Mouse (Mus musculus): Measurements from ENCODE around the gene Klhl33.
"Not testable (repeated sequence)": the region's sequence is repeated elsewhere in the genome, so short reads cannot be mapped to it uniquely, and the experiment has no call there.

Klhl33 gene

DNA sequence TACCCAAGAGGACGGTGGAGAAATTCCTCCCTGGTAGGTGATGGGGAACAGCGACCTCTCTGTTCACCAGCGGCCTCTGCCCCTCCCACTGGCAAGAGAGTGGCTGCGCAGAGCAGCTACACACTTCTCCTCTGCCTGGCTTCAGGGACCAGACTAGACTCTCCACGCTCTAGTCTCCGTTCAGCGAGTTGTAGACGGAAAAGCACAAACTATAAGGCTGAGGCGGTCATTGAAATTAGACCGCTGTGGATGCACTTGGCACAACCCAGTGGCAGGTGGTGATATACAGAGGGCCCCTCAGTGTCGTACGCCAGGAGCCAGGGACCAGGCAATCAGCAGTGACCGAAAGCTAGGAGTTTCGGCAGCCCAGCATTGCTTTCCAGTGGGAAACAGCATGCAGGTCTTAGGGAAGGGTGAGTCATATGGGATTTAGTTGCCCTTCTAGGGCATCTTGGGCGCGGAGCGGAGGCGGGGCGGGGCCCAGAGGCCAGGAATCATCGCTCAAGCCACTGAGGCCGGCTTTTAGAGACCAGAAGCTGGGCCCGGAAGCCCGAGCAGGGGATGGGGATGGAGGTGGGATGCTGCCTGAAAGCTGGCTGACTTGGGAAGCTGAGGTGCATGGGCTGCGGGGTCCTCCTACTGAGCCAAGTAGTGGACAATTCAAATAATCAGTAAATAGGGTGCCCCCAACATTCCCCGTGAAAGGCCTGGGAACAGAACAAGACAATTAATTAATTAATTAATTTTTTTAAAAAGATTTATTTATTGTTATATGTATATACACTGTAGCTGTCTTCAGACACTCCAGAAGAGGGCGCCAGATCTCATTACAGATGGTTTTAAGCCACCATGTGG lies 6.9 kb upstream of the Klhl33 start:
- DNase-seq (ENCODE audit: low spot score in 2 of 2): peak in 1 of 2 experiments; percentile 33

DNA sequence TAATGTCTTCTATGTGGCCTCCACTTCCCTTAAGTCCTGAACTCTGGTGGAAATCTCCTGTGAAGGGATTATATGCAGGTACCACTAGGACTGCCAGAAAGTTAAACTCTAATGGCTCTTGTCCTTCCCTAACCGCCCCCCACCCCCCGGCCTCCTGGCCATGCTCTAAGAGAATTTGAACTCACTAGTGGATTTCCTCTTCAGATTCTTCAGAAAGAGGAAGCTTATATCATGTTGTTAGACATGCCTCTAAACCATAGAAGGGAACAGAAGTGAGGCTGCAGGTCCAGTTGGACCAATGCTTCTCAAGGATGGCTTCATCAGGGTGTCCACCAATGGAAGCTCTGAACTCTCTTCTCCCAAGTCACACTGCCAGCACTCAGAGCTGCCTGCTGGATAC lies 685 bp upstream of the Klhl33 start:
- DNase-seq (ENCODE audit: low spot score in 2 of 2): not testable (repeated sequence)

DNA sequence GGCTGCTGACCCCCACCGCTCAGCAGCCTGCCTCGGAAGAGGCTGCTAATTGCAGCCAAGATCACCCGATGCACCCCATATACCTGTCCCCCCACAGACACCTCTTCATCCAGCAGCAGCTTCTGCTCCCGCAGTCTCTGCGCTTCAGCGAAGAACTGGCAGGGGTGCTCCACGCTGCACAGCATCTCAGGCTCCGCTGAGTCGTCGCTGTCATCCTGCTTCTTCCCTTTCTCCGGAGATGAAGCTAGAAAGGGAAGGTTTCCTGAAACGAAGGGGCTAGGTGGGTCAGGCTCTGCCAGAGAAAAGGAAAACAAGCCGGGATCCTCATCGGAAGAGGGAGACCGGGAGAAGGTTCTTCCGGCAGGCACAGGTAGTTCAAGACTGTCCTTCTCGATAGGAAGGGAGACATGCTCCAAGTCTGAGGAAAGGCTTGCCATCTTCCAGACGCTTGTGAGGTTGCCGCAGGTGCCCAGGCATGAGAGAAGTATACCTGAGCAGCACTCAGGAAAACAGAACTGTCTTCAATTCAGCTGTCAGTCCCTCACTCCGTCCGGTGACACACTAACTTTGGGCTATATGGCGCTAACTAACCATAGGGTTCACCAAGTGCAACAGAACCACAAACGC lies 447 bp downstream of the Klhl33 start:
- peak in 1 of 2 experiments; percentile 15 for DNase-seq (ENCODE audit: low spot score in 2 of 2)

DNA sequence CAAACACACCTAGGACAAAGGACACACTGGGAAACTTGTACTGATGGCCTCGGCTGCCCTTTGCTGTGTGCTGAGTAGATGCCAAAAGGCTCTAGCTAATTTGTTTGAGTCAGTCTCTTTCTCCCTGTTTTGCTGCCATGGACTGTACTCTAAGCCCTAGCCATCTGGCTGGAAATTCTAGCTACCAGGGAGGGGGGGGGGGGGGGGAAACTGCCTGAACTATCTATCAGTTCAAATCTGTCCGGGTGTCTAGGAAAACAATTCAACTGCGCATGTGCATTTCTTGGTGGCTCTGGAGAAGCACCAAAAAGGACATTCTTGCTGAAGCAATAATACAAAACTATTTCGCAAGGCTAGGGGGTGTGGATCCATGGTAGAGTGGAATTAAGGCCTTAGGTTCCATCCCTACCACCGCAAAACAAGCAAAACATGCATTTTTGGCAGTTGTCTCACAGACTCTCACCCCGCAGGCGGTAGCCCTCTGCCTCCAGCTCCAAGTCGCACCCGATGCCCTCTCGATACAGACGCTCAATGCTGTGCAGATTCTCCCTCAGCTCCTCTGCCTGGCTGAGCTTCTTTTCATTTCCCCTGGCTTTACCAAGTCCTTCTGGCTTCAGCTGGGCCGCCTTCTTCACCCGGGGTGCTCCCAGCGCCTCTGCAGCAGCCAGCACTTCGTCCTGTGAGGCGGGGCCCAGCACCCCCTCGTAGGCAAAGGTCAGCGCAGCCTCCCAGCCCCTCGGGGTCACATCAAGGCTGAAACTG lies 1.1 kb downstream of the Klhl33 start:
- DNase-seq (ENCODE audit: low spot score in 2 of 2): peak in 1 of 2 experiments; percentile 9

GRCm38 (mm10) chr14:50895407-50895806 lies 1.9 kb downstream of the Klhl33 start:
- no peak for DNase-seq (ENCODE audit: low spot score in 2 of 2)

DNA sequence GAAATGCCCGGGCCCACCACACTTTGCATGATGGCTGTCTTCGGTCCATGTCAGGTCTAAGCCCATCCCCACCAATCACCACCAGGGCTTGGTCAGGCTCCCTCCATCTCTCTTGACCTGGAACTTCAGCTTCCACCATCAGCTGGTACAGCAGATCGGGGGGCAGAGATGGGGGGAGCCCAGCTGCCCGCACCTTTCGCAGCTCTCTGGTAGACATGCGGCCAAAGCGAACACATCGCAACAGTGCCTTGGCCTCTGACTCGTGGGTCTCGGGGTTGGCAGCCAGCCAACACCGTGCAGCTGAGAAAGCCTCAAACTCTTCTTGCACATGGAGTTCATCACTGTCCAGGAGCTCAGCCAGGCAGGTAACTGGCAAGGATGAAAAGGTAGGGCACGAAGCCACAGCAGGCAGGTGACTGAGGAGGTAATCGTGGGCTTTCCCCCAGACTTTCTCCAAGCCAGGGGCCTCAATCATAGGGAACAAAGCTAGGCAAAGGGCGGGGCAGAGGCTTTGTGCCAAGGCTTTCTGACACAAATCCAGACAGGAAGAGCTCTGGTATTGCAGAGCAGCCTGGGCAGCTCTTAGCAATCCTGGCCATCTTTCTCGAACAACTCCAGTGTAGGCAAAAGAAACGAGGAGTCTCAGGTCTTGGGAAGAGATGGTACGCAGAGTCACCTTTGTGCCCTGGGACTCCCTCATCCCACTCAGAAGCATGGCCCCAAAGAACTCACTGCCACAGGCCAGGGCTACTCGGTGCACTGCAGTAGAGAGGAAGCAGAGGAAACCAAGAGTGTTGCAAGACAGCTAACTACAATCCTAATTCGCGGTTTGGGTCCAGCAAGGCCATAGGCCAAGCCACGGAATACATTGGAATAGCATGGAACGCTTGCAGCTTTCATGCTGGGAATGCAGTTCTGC lies 4.5 kb downstream of the Klhl33 start:
- no peak for DNase-seq (ENCODE audit: low spot score in 2 of 2)

DNA sequence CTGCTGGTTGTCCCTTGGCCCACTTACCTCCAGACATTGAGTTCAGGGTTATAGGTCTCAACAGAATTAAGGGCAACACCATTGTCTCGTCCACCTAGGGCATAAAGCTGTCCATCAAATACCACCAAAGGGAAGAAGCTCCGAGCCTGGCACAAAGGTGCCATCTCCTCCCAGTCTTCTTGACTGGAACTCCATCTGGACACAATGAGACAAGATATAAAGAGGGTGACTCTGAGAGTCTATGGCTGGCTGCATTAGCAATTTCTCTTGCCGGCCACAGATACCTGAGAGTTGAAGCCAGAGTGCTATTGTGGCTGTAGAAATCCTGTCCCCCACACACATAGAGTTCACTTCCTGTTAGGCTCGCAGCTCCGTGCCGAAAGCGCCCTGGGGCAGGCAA lies 5.2 kb downstream of the Klhl33 start:
- no peak for DNase-seq (ENCODE audit: low spot score in 2 of 2)

- no peak for DNase-seq (ENCODE audit: low spot score in 2 of 2)
These were observed 5.7 kb downstream of the Klhl33 start for GRCm38 (mm10) chr14:50891621-50892020.

- DNase-seq (ENCODE audit: low spot score in 2 of 2): no peak
These were observed 20.9 kb downstream of the Klhl33 start for GRCm38 (mm10) chr14:50876236-50876950.

DNA sequence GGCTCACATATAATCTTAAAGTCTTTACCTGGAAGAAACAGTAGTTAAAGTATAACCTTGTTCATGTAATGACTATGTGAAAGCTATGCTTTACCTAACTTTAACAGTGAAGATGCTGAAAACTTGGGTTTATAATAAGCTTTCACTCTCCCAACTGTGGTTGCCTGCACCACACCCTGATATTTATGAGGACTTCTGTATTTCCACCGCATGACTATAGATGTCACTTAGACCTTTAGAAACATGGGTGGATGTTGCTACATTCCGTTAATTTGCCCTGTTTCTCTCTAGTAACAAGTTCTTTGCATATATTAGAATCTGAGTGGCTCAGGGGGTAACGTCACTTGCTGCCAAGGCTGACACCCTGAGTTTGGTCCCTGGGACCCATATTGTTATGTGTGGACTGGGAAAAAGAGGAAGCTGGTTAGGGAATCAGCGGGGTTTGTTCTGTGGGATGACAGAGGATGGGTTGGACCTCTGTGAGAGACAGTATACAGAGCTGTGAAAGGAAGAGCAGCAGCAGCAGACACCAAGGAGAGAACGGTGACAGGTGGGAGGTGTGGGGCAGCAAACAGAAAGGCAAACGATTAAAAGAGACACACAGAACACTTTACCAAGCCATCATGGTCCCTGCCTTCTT lies 21.6 kb downstream of the Klhl33 start:
- no peak for DNase-seq (ENCODE audit: low spot score in 2 of 2)

DNA sequence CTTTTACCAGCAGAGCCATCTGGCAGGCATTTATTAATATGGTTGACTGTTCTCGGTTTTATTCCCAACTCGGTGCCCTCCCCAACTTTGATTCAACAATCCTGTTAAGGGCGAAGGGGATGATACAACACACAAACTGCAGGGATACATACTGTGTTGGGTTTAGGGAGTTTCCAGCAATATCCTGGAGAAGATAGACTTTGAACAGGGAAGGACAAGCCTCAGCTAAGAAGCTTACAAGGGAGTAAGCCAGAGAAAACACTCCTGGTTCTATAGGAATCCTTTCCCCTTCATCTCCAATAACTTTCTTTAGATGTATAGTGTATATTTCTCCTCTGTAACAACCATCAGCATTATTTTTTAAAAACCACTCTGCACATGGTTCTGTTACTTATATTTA lies 22.1 kb downstream of the Klhl33 start:
- DNase-seq (ENCODE audit: low spot score in 2 of 2): no peak

GRCm38 (mm10) chr14:50871284-50871683 lies 26.0 kb downstream of the Klhl33 start:
- DNase-seq (ENCODE audit: low spot score in 2 of 2): no peak

DNA sequence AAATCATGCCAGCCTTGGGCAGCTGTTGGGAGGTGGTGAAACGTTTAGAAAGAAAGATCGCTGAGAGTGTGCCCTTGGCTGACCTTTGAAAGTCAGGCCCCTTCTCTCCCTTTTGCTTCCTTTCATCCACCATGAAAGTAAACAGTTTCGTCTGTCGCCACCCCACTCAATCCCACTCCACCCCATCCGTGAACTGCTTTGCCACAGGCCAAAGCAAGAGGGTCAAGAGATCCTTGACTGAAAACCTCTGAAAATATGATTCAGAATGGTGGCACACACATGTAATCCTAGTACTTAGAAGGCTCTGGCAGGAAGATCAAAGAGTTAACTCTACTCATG lies 26.5 kb downstream of the Klhl33 start:
- no peak for DNase-seq (ENCODE audit: low spot score in 2 of 2)

DNA sequence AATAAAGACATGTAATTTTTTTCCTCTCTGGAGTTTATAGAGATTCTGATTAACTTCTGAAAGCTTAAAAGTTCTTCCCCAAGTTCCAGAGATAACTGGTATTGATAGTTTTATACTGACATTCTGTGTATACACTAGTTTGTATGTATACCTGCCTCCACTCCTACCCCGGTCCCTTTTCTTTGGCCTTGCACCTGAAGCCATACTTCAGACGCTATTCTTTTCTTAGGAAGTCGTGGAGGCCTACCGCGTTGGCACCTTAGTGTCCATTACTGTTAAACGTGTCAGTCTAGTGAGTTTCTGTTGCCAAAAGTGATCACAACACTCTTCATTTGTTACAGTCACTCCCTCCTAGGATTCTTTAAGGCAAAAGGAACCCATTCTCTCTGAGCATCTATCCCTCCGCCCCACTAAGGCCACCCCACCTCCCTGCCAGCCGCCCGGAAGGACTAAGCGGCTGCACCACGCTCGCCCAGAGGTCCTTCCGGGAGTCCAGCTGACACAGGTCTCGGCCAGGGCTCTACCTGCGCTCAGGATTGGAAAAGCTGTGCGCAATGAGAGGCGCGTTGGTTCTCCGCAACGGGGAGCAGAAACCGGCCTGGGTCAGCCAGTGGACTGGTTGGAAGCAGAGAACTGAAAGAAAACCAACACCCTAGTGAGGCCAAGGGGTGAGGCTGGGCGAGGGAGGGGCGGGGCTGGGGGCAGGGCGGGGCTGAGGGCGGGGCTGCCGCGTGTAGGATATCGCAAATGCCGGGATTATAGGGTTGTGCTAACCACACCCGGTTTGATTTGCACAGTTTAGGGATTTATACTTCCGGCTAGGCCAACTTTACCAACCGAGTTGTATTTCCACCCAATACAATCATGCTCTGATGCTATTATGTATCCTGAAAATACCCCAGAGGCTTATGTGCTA lies 27.2 kb downstream of the Klhl33 start, which contains the start of gene Tep1:
Gene Tep1 (minus strand): TSS at position 672 of the 916 bp plus-strand sequence.
- DNase-seq (ENCODE audit: low spot score in 2 of 2): peak; percentile 47 to 62

- DNase-seq (ENCODE audit: low spot score in 2 of 2): no peak
These were observed 28.7 kb downstream of the Klhl33 start for GRCm38 (mm10) chr14:50868656-50869055.

- DNase-seq (ENCODE audit: low spot score in 2 of 2): no peak
These were observed 29.1 kb downstream of the Klhl33 start for GRCm38 (mm10) chr14:50868211-50868610.

GRCm38 (mm10) chr14:50866966-50867365 lies 30.3 kb downstream of the Klhl33 start:
- no peak for DNase-seq (ENCODE audit: low spot score in 2 of 2)

- DNase-seq (ENCODE audit: low spot score in 2 of 2): not testable (repeated sequence)
These were observed 32.3 kb downstream of the Klhl33 start for GRCm38 (mm10) chr14:50865005-50865404.

DNA sequence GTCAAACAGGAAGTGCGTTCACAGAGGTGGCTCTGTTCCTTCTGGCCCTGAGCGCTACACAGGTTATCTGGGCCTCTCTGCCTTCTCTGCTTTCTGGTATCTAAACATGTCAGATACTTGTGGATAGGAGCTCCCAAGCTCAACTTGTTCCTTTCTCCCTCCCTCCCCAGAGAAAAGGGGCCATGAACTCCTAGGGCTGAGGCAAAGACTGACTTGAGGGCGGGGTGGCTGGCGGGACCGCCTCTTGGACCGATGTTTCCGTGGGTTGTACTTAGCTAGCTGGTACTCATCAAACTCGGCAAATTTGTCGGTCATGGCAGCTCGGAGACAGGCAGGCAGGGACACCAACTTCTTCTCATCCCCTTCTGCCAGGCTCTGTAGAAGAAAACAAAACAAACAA lies 34.7 kb downstream of the Klhl33 start:
- no peak for DNase-seq (ENCODE audit: low spot score in 2 of 2)

Data from cerebellum, postnatal 4 days (tissue).